Comparison of ENCODE assay signal across 31 mouse cellular contexts in genomic region chr19:23764051-23764450, GRCm38 (mm10). TPM values are rescaled to one million over a fixed set of nuclear protein-coding genes. Genes with fewer than 3 reads are reported as not detected.
DNase-seq lines count a peak whose midpoint lies in the region; ATAC-seq and TF ChIP-seq lines count a peak whose summit lies in the region.
"Had no signal": no experiment of that assay in that cellular context is flagged by ENCODE, and none has a peak within 500 bp of the region (broad histone marks: within the 10 kb centered on the region; RNA-seq: fewer than 3 reads in every experiment).

No protein-coding gene starts in this region.

- no peak overlapping the region for H3K4me2 ChIP-seq in hindbrain, embryonic 16.5 days (ENCODE audit: low read length)
- H3K4me2 ChIP-seq in hindbrain, embryonic 14.5 days (replicated peaks) = no peak overlapping the region
- H3K4me2 ChIP-seq: forebrain, embryonic 12.5 days; heart, embryonic 12.5 days; hindbrain, embryonic 15.5 days; intestine, embryonic 15.5 days; limb, embryonic 12.5 days; liver, embryonic 15.5 days; lung, embryonic 14.5 days; neural tube, embryonic 12.5 days; stomach, embryonic 15.5 days had no signal

- TF ChIP-seq EP300 in heart, adult 2 months (IDR thresholded peaks at IDR 0.05; ENCODE audit: insufficient read depth, low read depth, low read length) = no peak

- TF ChIP-seq POLR2A in heart, adult 2 months (IDR thresholded peaks at IDR 0.05; ENCODE audit: insufficient read depth, low read depth, low read length) = no peak

- peaks cover 13% of the 10 kb centered on the region for H3K4me1 ChIP-seq in hindbrain, embryonic 16.5 days (ENCODE audit: control insufficient read depth, insufficient read depth, low read depth, low read length)
- H3K4me1 ChIP-seq in hindbrain, embryonic 14.5 days (replicated peaks; ENCODE audit: control insufficient read depth, insufficient read depth, low read length) = peaks cover 44% of the 10 kb centered on the region
- H3K4me1 ChIP-seq in heart, adult 2 months (ENCODE audit: control insufficient read depth, insufficient read depth, low read length) = no peaks in the 10 kb centered on the region; the same call in 1 of the 2 replicates
- H3K4me1 ChIP-seq in embryonic facial prominence, embryonic 10.5 days = peaks cover 10% of the 10 kb centered on the region
- H3K4me1 ChIP-seq: stomach, embryonic 15.5 days had no signal

- H3K79me2 ChIP-seq in heart, adult 2 months (replicated peaks; ENCODE audit: control insufficient read depth, insufficient read depth, low read length) = no peaks in the 10 kb centered on the region

- no peaks in the 10 kb centered on the region for H3K9me3 ChIP-seq in hindbrain, embryonic 16.5 days (ENCODE audit: control insufficient read depth, low read length)
- H3K9me3 ChIP-seq in hindbrain, embryonic 14.5 days (ENCODE audit: control insufficient read depth, low read length) = no peaks in the 10 kb centered on the region
- H3K9me3 ChIP-seq in embryonic facial prominence, embryonic 10.5 days = no peaks in the 10 kb centered on the region
- H3K9me3 ChIP-seq: forebrain, embryonic 12.5 days; G1E; heart, embryonic 12.5 days; hindbrain, embryonic 15.5 days; intestine, embryonic 15.5 days; limb, embryonic 12.5 days; liver, embryonic 15.5 days; midbrain, embryonic 10.5 days; neural tube, embryonic 12.5 days; stomach, embryonic 15.5 days had no signal

- no peaks in the 10 kb centered on the region for H3K27me3 ChIP-seq in hindbrain, embryonic 16.5 days (replicated peaks; ENCODE audit: control insufficient read depth, insufficient read depth, low read length)
- no peaks in the 10 kb centered on the region for H3K27me3 ChIP-seq in hindbrain, embryonic 14.5 days (ENCODE audit: control insufficient read depth, insufficient read depth, low read length)
- no peaks in the 10 kb centered on the region for H3K27me3 ChIP-seq in heart, adult 2 months (ENCODE audit: control insufficient read depth, insufficient read depth, low read length)
- H3K27me3 ChIP-seq in embryonic facial prominence, embryonic 10.5 days (replicated peaks; ENCODE audit: low read depth, poor library complexity, severe bottlenecking) = peaks cover 30% of the 10 kb centered on the region
- H3K27me3 ChIP-seq: hindbrain, embryonic 15.5 days; neural tube, embryonic 12.5 days had no signal

- H3K4me3 ChIP-seq in hindbrain, embryonic 16.5 days (ENCODE audit: low read length) = no peak overlapping the region
- no peak overlapping the region for H3K4me3 ChIP-seq in hindbrain, embryonic 14.5 days (replicated peaks; ENCODE audit: low read length)
- no peak overlapping the region for H3K4me3 ChIP-seq in heart, adult 2 months
- H3K4me3 ChIP-seq in embryonic facial prominence, embryonic 10.5 days = no peak overlapping the region
- H3K4me3 ChIP-seq: erythroblast, embryonic 14.5 days; forebrain, embryonic 12.5 days; heart, embryonic 12.5 days; hindbrain, embryonic 15.5 days; intestine, embryonic 15.5 days; limb, embryonic 12.5 days; liver, embryonic 15.5 days; midbrain, embryonic 10.5 days; myocyte; neural tube, embryonic 12.5 days; stomach, embryonic 15.5 days had no signal

- ATAC-seq in hindbrain, embryonic 16.5 days = peak; percentile 12; the same call in 1 of the 2 replicates
- no peak for ATAC-seq in hindbrain, embryonic 14.5 days (ENCODE audit: low FRiP score)
- ATAC-seq: intestine, embryonic 15.5 days; midbrain, embryonic 16.5 days had no signal

- WGBS in hindbrain, embryonic 16.5 days = 35% methylated on average over 2 of the region's 2 CpGs
- 28% methylated on average over 2 of the region's 2 CpGs for WGBS in hindbrain, embryonic 14.5 days
- 80% methylated on average over 2 of the region's 2 CpGs for WGBS in heart, adult 2 months
- WGBS in embryonic facial prominence, embryonic 10.5 days = 63% methylated on average over 2 of the region's 2 CpGs

- H3K36me3 ChIP-seq in hindbrain, embryonic 16.5 days (ENCODE audit: control insufficient read depth, insufficient read depth, low read length) = no peaks in the 10 kb centered on the region
- H3K36me3 ChIP-seq in hindbrain, embryonic 14.5 days (replicated peaks; ENCODE audit: control insufficient read depth, insufficient read depth) = no peaks in the 10 kb centered on the region
- H3K36me3 ChIP-seq in heart, adult 2 months (ENCODE audit: control insufficient read depth, insufficient read depth, low read length) = no peaks in the 10 kb centered on the region
- no peaks in the 10 kb centered on the region for H3K36me3 ChIP-seq in embryonic facial prominence, embryonic 10.5 days (replicated peaks)
- H3K36me3 ChIP-seq: forebrain, embryonic 12.5 days; G1E; heart, embryonic 12.5 days; hindbrain, embryonic 15.5 days; intestine, embryonic 15.5 days; limb, embryonic 12.5 days; liver, embryonic 15.5 days; midbrain, embryonic 10.5 days; neural tube, embryonic 12.5 days; stomach, embryonic 15.5 days had no signal

- intact Hi-C loops in heart, adult 2 months (cut with DNase I) = no loop called here

- H3K9ac ChIP-seq in hindbrain, embryonic 16.5 days (ENCODE audit: low read depth, low read length) = no peak overlapping the region
- no peak overlapping the region for H3K9ac ChIP-seq in hindbrain, embryonic 14.5 days
- no peak overlapping the region for H3K9ac ChIP-seq in heart, adult 2 months (ENCODE audit: low read depth, low read length)
- H3K9ac ChIP-seq: forebrain, embryonic 12.5 days; heart, embryonic 12.5 days; hindbrain, embryonic 15.5 days; intestine, embryonic 15.5 days; limb, embryonic 12.5 days; liver, embryonic 15.5 days; lung, embryonic 14.5 days; neural tube, embryonic 12.5 days; stomach, embryonic 15.5 days had no signal

- DNase-seq in hindbrain, embryonic 14.5 days (ENCODE audit: low spot score) = no peak
- DNase-seq in testis, postnatal 10 days (ENCODE audit: low spot score) = peak; percentile 26
- DNase-seq in testis, postnatal 14 days (ENCODE audit: low spot score) = no peak
- DNase-seq in cerebellum, adult 9-10 months = peak; percentile 86
- peak; percentile 69 to 80 for DNase-seq in cerebellum, postnatal 36 days
- DNase-seq in heart, adult 2 months = no peak
- no peak for DNase-seq in embryonic facial prominence, embryonic 10.5 days (ENCODE audit: low spot score)
- DNase-seq: adrenal gland, adult 8-10 months; gastrocnemius, postnatal 10 days; heart, postnatal 4 days; kidney, adult 8-10 months; kidney, postnatal 4 days; lung, embryonic 14.5 days; lung, postnatal 14 days; thymus, adult 18-20 months; thymus, postnatal 25 days had no signal

- no peak for TF ChIP-seq CTCF in heart, adult 2 months (IDR thresholded peaks at IDR 0.05)

- H3K27ac ChIP-seq in hindbrain, embryonic 16.5 days (ENCODE audit: low read depth, low read length) = no peak overlapping the region
- H3K27ac ChIP-seq in hindbrain, embryonic 14.5 days = no peak overlapping the region
- no peak overlapping the region for H3K27ac ChIP-seq in heart, adult 2 months
- no peak overlapping the region for H3K27ac ChIP-seq in embryonic facial prominence, embryonic 10.5 days (replicated peaks)
- H3K27ac ChIP-seq: forebrain, embryonic 12.5 days; hindbrain, embryonic 15.5 days; intestine, embryonic 15.5 days; kidney, postnatal 0 days; limb, embryonic 12.5 days; liver, embryonic 15.5 days; midbrain, embryonic 10.5 days; neural tube, embryonic 12.5 days; stomach, embryonic 15.5 days had no signal

RNA-seq across cellular contexts. Expression of gene Apba1, which starts 5.4 kb away (rescaled TPM):
- polyA plus RNA-seq in hindbrain, embryonic 16.5 days (2015; fragmentation: Nextera tagmentation; extraction: Ambion mirVana) = 12.7 and 13.3 TPM in 2 replicates
- 14.6 and 17.4 TPM in 2 replicates for polyA plus RNA-seq in hindbrain, embryonic 14.5 days (2014; fragmentation: Nextera tagmentation; extraction: Ambion mirVana)
- 1 to 10 TPM; 3.0 to 3.9 TPM for total RNA-seq in heart, adult 2 months (2021)
- polyA plus RNA-seq in heart, adult 2 months (2012; rRNA removed) = 2.7 and 3.3 TPM in 2 replicates
- 0.31 TPM in 2 replicates for polyA plus RNA-seq in embryonic facial prominence, embryonic 10.5 days (2016; fragmentation: Nextera tagmentation; extraction: Ambion mirVana)
- polyA plus RNA-seq: erythroblast, embryonic 14.5 days; G1E had no signal

Comparison
In these comparisons a context has a peak if more than half of its experiments do, and no peak if none do; other contexts are left out.
1. DNase-seq: peak in testis, postnatal 10 days (single experiment), cerebellum, adult 9-10 months (single experiment) and cerebellum, postnatal 36 days (2 of 2); none in hindbrain, embryonic 14.5 days (single experiment), testis, postnatal 14 days (single experiment), heart, adult 2 months (0 of 2) and embryonic facial prominence, embryonic 10.5 days (single experiment).